Mouse (Mus musculus) frontal cortex, adult 2 months (tissue): ENCODE results near the gene Asb2. TPM values are rescaled to one million over a fixed set of nuclear protein-coding genes. Genes with fewer than 3 reads are reported as not detected.

Source experiments
- DNase-seq, 2 experiments: peaks; one replicate each; pipeline ENCODE4 v3.0.0; 2022; ENCODE audit warnings: low spot score in 1 of 2; ENCODE audit errors: extremely low spot score in 1 of 2
- polyA plus RNA-seq: library from polyadenylated mRNA; depleted of rRNA; stranded (reverse); fragments of >200 nt; gene quantifications from 2 replicates; pipeline ENCODE4 v1.2.3, GENCODE M21; 2012

Gene Asb2
- polyA plus RNA-seq, 1 experiment, result 7.6 TPM

DNA sequence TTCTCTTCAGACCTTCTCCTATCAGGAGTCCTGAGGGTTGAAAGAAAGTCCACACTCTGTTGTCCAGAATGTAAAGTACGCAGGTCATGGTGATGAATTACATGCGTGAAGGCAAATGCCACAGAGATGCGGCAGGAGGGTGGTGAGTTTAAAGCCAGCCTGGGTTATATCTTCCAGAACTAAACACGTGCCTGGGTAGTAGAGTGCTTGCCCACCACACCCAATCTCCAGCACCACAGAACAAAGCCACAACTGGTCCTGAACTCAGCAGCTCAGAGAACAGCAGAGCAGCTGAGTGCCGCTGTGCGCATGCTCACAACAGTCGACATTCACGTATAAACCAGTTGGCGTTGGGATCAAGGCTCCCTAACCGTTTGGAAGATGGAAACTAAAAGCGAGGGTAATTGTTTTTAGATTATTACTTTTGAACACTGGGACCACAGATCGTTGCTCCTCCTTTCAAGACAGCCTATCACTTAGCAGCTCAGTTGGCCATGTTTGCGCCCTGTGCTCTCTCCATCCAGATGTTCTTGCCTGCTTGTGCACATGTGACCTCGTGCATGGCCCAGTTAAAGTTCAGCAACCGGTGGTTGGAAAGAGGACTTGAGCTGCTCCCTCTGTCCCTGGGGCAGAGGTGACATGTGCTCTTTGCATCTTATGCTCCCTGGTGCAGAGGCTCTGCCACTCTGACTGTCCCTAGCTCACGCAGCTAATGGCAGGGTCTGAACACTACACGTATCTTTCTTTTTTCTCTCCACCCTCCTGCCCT lies 5.9 kb upstream of the Asb2 start:
- no peak for DNase-seq

- no peak for DNase-seq
Measured at GRCm38 (mm10) chr12:103360812-103361211, 5.0 kb upstream of the Asb2 start.

DNA sequence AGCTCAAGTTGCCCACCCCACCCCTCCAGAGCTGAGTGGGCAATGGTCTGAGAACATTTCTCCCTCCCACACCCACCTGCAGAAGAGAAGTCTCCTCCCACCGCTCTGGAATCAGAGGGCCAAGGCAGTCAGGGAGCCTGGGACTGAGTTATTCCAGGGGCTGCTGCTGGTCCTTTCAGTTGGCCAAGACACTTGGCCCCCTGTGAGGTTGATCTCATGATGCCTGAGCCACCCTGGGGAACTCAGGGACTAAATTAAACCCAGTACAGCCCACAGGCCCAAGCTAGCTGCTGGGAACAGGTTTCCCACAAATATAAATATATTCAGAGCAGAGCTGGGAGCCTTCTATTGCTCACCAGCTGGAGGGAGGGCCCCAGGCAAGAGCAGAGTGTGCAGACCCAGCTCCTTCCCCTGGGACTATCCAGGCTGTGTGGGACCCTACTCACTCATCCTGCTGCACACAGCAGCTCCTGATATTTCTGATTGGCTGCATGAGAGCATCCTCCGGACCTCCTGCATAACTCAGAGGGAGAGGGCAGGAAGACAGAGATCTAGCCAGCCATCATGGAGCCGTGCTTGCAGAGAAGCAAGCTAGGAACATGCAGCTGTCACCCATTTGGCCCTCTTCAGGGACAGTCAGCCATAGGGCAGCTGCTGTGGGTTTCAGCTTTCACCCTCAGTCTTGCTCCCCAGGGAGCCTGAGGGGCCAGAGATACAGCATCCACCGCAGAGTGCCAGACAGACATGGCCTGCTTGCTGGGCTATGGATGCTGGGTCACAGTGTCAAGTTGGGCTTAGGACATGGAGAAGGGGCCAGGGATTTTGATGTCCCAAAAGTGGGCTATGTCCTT lies 3.4 kb upstream of the Asb2 start:
- no peak for DNase-seq

- DNase-seq, result peak in 1 of 2 experiments; percentile 34
Measured at GRCm38 (mm10) chr12:103358216-103358615, 2.4 kb upstream of the Asb2 start.

GRCm38 (mm10) chr12:103356415-103356748 lies 581 bp upstream of the Asb2 start:
- peak in 1 of 2 experiments; percentile 37 for DNase-seq

DNA sequence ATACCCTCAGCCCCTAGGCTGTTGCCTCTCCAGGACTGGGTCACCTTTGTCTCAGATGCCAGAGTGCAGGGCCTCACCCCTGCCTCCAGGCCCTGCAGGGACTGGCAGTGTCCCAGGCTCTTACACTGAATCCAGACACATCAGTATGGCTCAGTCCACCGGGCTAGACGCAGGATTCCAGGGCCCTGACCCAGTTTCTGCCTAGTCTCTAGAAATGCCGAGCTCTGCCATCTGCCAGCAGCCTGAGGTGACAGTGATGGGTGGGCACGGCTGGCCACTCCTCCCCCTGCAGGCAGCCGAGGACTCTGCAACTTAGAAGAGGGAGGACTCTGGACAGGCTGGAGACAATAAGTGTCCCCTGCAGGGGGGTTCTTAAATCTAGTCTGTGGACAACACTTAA lies 2.3 kb downstream of the Asb2 start:
- peak in 1 of 2 experiments; percentile 58 for DNase-seq

DNA sequence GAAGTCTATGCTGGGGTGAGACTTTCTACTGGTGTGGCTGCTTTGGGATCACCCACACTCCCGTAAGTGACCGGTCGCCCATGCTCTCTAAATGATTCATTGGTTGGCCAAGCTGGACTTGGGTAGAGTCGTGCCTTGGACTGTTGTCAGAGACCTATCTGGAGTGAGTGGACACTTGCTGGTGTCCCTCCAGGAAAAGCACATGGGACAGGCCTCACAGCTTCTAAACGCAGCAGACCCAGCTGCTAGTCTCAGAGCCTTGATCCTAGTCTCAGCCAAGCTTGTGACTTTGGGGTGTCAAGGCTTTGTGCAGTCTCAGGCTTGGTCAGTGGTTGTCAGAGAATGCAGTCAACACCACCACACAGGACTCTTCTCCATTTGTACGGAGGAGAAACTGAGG lies 3.1 kb downstream of the Asb2 start:
- no peak for DNase-seq

- peak; percentile 76 to 96 for DNase-seq
Measured at GRCm38 (mm10) chr12:103348506-103348905, 7.3 kb downstream of the Asb2 start.

- no peak for DNase-seq
Measured at GRCm38 (mm10) chr12:103347406-103347805, 8.4 kb downstream of the Asb2 start.

- DNase-seq, result peak in 1 of 2 experiments; percentile 68
Measured at GRCm38 (mm10) chr12:103346945-103347344, 8.9 kb downstream of the Asb2 start.

DNA sequence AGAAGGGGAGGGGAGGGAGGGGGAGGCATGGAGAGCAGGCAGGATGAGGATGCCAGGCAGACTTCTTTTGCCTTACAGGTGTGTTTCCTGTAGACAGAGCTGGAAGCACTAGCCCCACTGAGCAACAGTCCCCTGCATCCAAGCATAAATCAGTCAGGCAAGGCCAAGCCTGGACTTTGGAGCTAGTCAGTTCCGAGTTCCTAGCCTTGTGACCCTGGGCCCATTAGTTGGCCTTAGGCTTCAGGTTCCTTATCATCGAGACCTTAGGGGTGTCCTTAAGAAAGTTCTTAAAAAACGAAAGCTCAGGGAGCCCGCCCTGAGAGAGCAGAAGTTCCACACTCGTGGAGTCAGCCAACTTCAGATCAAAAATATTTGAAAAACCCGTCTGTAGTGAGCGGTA lies 10.9 kb downstream of the Asb2 start:
- no peak for DNase-seq

- no peak for DNase-seq
Measured at GRCm38 (mm10) chr12:103343456-103343855, 12.3 kb downstream of the Asb2 start.

GRCm38 (mm10) chr12:103341212-103341611 lies 14.6 kb downstream of the Asb2 start:
- no peak for DNase-seq

DNA sequence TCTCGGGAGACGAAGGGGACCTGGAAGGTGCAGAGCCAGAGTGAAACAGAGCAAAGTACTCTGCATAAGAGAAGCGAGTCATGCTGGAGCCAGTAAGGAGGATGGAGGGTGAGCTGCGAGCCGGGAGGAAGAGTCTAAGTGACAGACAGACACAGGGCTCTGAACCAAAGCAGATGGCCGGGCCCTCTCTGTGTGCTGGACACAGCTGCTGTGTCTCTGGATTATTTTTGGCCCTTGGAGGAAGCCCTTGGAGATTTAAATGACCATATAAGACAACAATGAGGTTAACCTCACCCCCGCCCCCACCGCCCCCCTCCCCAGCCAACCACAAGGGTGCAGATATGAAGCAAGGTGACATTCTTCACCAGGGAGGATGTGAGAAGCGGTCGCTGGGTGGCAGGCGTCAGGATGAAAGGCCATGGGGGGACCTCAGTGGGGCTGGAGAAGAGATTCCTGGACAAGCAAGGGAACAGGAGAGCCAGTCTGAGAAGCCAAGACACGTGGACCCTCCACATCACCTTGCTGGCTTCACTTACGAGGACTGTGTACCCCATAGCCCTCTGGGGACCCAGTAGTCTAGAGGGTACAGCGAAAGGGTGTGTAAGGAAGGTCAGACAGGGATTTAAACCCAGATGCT lies 17.5 kb downstream of the Asb2 start:
- no peak for DNase-seq

DNA sequence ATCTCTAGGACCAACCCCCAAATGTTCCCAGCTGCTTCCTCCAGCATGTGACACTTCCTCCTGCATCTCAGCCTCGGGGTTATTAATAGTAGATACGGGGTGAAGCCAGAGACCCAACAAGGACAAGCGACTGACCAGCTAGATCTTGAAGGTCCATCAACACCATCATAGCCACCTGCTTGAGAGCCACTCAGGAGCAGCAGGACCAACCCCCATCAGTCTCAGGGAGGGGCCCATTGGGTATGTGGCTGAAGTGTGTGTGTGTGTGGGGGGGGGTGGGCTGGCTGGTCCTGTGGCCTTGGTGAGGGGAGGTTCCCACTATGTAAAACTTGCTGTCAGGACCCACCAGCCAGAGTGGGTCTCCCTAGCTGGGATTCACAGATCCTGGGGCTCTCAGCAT lies 19.0 kb downstream of the Asb2 start:
- DNase-seq, result no peak

DNA sequence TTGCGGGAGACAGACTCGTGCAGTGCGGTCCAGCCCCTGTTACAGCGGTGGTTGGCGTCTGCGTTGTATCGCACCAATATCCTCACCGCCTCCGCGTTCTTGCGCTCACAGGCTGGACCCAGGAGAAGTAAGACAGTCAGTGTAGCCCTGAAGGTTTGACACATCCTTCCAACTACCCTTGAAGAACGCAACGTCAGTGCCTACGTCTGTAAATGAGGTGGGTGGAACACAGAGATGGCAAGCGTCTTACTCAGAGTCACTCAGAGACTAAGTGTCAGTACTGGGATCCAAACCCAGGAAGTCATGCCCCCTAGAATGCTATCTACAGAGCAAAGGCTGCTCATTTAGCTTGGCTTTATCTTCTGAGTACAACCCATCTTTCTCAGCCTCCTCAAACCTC lies 22.4 kb downstream of the Asb2 start:
- no peak for DNase-seq

DNA sequence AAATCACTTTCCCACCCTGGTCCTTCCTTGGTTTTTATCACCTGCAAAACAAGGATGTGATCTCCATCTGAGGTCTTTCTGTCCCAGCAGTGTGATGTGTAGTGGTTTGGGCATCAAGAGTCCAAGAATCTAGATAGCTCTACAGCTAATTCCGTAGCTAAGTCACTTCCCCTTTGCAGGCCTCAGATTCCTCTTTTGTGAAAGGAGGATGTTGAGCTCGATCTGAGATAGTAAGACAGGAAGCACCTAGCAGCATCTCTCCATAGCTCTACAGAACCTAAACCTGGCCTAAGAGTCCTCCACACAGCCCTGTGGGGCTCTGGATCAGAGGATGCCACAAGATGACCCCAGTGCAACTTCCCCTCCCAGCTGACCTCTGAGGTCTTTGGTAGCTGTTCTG lies 22.9 kb downstream of the Asb2 start:
- no peak for DNase-seq

- DNase-seq, result no peak
Measured at GRCm38 (mm10) chr12:103331491-103331890, 24.3 kb downstream of the Asb2 start.

DNA sequence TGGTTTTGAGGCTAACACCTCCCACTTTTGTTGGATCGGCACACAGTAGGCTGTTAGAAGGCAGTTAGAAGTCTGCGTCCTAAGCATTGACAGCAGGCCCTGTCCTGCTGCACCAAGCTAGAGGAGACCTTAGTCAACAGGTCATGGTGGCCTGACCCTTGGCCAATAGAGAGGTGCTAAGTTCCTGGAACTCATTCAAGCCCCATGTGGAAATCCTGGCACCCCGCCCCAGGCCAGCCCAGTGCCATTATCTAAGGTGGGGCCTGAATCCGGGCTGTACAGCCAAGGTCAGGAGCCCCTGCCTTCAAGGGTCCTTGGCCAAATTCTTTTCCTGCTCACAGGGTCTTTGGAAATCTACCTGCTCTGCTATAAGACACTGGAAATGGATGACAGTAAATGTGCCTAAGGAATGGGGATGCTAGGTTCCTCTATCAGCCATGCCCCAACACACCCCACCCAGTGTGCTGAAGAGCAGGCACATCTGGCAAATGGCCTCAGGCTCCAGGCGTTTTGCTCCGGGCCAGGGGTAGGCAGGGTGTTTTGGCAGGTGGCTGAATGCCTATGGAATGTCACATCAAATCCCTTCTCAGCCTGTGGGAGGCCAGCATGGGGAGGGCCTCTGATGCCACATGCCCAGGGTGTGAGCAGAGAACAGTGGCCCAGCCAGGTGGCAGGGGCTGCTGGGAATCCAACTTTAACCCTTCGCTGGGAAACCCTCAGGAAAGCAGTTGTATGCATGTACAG lies 27.2 kb downstream of the Asb2 start:
- DNase-seq, result no peak

GRCm38 (mm10) chr12:103327107-103327506 lies 28.7 kb downstream of the Asb2 start:
- no peak for DNase-seq

DNA sequence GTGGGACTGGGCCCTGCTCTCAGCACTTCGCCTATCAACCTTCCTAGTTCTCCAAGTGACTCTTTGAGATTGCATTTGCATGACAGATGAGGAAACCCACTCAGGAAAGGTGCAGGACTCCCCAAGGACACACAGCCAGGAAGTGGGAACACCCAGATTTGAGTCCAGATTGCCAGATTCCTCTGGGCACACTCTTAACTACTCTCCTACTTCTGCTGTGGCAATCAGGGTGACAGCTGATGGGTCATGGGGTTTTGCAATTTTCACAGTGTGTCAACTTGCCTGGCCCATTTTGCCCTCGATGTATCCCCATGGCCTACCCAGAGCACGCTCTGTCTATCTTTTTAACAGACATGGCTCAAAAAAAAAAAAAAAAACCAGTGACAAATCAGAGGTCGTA lies 29.2 kb downstream of the Asb2 start:
- DNase-seq, result no peak
